Mouse (Mus musculus) neural tube, embryonic 11.5 days (tissue): ENCODE results near the gene Hils1. TPM values are rescaled to one million over a fixed set of nuclear protein-coding genes. Genes with fewer than 3 reads are reported as not detected.

Experiments
- ATAC-seq: fragments of 200-750 bp; cut with Nextera tagmentation; 2 replicates; pipeline ENCODE4 v1.8.0; 2017; ENCODE audit warnings: moderate number of reproducible peaks, mild to moderate bottlenecking, moderate TSS enrichment, moderate library complexity; ENCODE audit not compliant: insufficient read depth, low FRiP score, low TSS enrichment
- DNase-seq: peaks from one replicate; pipeline ENCODE4 v3.0.0-alpha.2; 2015; ENCODE audit warnings: low spot score
- H3K27ac ChIP-seq: fragments of 300-500 bp; sonication (generic); 2 replicates; pipeline ENCODE4 v1.5.1; 2014; ENCODE audit warnings: low read depth, mild to moderate bottlenecking, low read length
- H3K27me3 ChIP-seq: fragments of 300-500 bp; sonication (generic); 2 replicates; pipeline ENCODE4 v1.6.1; 2014; ENCODE audit warnings: mild to moderate bottlenecking, low read length, mixed read lengths; ENCODE audit not compliant: control insufficient read depth, insufficient read depth
- H3K36me3 ChIP-seq: fragments of 300-500 bp; sonication (generic); 2 replicates; pipeline ENCODE4 v1.6.1; 2014; ENCODE audit warnings: mild to moderate bottlenecking, low read length, moderate library complexity, mixed read lengths; ENCODE audit not compliant: control insufficient read depth, insufficient read depth
- H3K4me1 ChIP-seq: fragments of 300-500 bp; sonication (generic); 2 replicates; pipeline ENCODE4 v1.6.1; 2014; ENCODE audit warnings: low read length, mixed read lengths; ENCODE audit not compliant: control insufficient read depth, insufficient read depth
- H3K4me2 ChIP-seq: fragments of 300-500 bp; sonication (generic); 2 replicates; pipeline ENCODE4 v1.6.1; 2014; ENCODE audit warnings: low read depth, mild to moderate bottlenecking, moderate library complexity
- H3K4me3 ChIP-seq: fragments of 300-500 bp; sonication (generic); 2 replicates; pipeline ENCODE4 v1.5.1; 2014; ENCODE audit warnings: low read depth, low read length
- H3K9ac ChIP-seq: fragments of 300-500 bp; sonication (generic); 2 replicates; pipeline ENCODE4 v1.6.1; 2014; ENCODE audit warnings: mild to moderate bottlenecking, low read length
- H3K9me3 ChIP-seq: fragments of 300-500 bp; sonication (generic); 2 replicates; pipeline ENCODE4 v1.6.1; 2016; ENCODE audit warnings: low read length; ENCODE audit not compliant: control insufficient read depth
- WGBS: fragments of 180-500 bp; shearing (Covaris S2); extraction: QIAGEN DNeasy Blood & Tissue Kit; methylation state at CpG from one replicate; pipeline ENCODE4 v1.1.7; 2014; 5-methylcytosine and 5-hydroxymethylcytosine counted together
- polyA plus RNA-seq: library from polyadenylated mRNA; unstranded; fragments of >200 nt; fragmentation: Nextera tagmentation; extraction: Ambion mirVana; gene quantifications from 2 replicates; pipeline ENCODE4 v1.2.1, GENCODE M21; 2014

Hils1 gene
- polyA plus RNA-seq, 1 experiment from 2014 or later: not detected

DNA sequence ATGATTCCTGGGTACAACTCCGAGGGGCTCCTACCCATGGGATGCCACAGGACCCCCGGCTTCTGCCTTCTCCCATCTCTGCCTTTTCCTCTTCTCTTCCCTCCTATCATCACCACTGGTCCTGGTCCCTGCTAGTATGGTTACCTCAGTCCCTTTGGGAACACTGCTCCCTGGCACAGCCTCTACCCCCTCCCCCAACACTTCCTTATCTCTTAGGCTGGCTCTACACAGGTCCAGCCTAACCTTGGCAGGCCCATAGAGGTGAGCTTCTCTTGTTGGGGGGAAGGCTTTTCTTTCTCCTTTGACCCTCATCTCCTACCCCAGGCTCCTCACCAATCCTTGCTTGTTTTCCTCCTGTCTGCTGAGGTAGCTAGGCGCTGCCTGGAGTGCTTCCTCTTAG, 48.1 kb downstream of the Hils1 start:
- peaks cover 8% of the 10 kb centered on the region for H3K4me1 ChIP-seq
- H3K36me3 ChIP-seq: peaks cover 9% of the 10 kb centered on the region
- no peak overlapping the region for H3K27ac ChIP-seq
- no peak overlapping the region for H3K9ac ChIP-seq
- no peak overlapping the region for H3K4me3 ChIP-seq
- H3K27me3 ChIP-seq: no peaks in the 10 kb centered on the region
- 78% methylated on average over 3 of the region's 3 CpGs for WGBS
- ATAC-seq: no peak
- H3K9me3 ChIP-seq: no peaks in the 10 kb centered on the region
- no peak for DNase-seq
- no peak overlapping the region for H3K4me2 ChIP-seq

Other genes with a start within 250 kb of the Hils1 start
- not detected in 2 replicates for gene Cdc34b, start 225.8 kb upstream of the Hils1 start, polyA plus RNA-seq
- gene Tmem92, start 184.9 kb upstream of the Hils1 start, polyA plus RNA-seq: not detected in 2 replicates
- 111 and 128 TPM in 2 replicates for gene Col1a1, start 31.4 kb upstream of the Hils1 start, polyA plus RNA-seq
- gene Sgca, start 8.7 kb downstream of the Hils1 start, polyA plus RNA-seq: 1.9 and 2.2 TPM in 2 replicates
- gene Ppp1r9b, start 23.4 kb downstream of the Hils1 start, polyA plus RNA-seq: 15.3 and 17.0 TPM in 2 replicates
- gene Samd14, start 42.3 kb downstream of the Hils1 start, polyA plus RNA-seq: 53.1 and 56.2 TPM in 2 replicates
- gene Pdk2, start 73.8 kb downstream of the Hils1 start, polyA plus RNA-seq: 16.2 and 17.9 TPM in 2 replicates
- 4.9 and 5.2 TPM in 2 replicates for gene Itga3, start 109.2 kb downstream of the Hils1 start, polyA plus RNA-seq
- gene Dlx3, start 152.5 kb downstream of the Hils1 start, polyA plus RNA-seq: 1.8 and 2.2 TPM in 2 replicates
- gene Dlx4, start 178.7 kb downstream of the Hils1 start, polyA plus RNA-seq: 0.11 TPM in 1 of 2 replicates, not detected in the other